Mouse (Mus musculus): ENCODE data around the gene Rab3gap1. TPM values are rescaled to one million over a fixed set of nuclear protein-coding genes. Genes with fewer than 3 reads are reported as not detected.
A peak's percentile ranks its signal among the peaks of the same experiment; 100 is the strongest.

Rab3gap1 gene
- total RNA-seq (2022) = 10 to 100 TPM; 21.4 to 25.3 (median 23.2) TPM

GRCm38 (mm10) chr1:127868300-127869261, at the start of gene Rab3gap1:
Gene Rab3gap1, plus strand, starts transcription at chr1:127868773.
- peak; percentile 82 to 83 for DNase-seq (ENCODE audit: low spot score in 2 of 2)

- DNase-seq (ENCODE audit: low spot score in 2 of 2) = no peak
Observed at GRCm38 (mm10) chr1:127827325-127827724, 41.2 kb upstream of the Rab3gap1 start.

- no peak for DNase-seq (ENCODE audit: low spot score in 2 of 2)
Observed at GRCm38 (mm10) chr1:127830215-127830921, 38.2 kb upstream of the Rab3gap1 start.

GRCm38 (mm10) chr1:127833714-127834113, 34.9 kb upstream of the Rab3gap1 start:
- no peak for DNase-seq (ENCODE audit: low spot score in 2 of 2)

- DNase-seq (ENCODE audit: low spot score in 2 of 2) = no peak
Observed at GRCm38 (mm10) chr1:127834202-127834601, 34.4 kb upstream of the Rab3gap1 start.

- DNase-seq (ENCODE audit: low spot score in 2 of 2) = no peak
Observed at GRCm38 (mm10) chr1:127836619-127837018, 32.0 kb upstream of the Rab3gap1 start.

GRCm38 (mm10) chr1:127838602-127839001, 30.0 kb upstream of the Rab3gap1 start:
- DNase-seq (ENCODE audit: low spot score in 2 of 2) = no peak

GRCm38 (mm10) chr1:127845472-127845871, 23.1 kb upstream of the Rab3gap1 start:
- no peak for DNase-seq (ENCODE audit: low spot score in 2 of 2)

GRCm38 (mm10) chr1:127850075-127850610, 18.4 kb upstream of the Rab3gap1 start:
- DNase-seq (ENCODE audit: low spot score in 2 of 2) = no peak

- peak; percentile 4 to 8 for DNase-seq (ENCODE audit: low spot score in 2 of 2)
Observed at GRCm38 (mm10) chr1:127854486-127855222, 13.9 kb upstream of the Rab3gap1 start, which contains the start of gene Map3k19. Gene Map3k19, minus strand, starts transcription at chr1:127855031.

- no peak for DNase-seq (ENCODE audit: low spot score in 2 of 2)
Observed at GRCm38 (mm10) chr1:127858945-127859648, 9.5 kb upstream of the Rab3gap1 start.

GRCm38 (mm10) chr1:127859799-127860400, 8.7 kb upstream of the Rab3gap1 start:
- DNase-seq (ENCODE audit: low spot score in 2 of 2) = no peak

- DNase-seq (ENCODE audit: low spot score in 2 of 2) = no peak
Observed at GRCm38 (mm10) chr1:127860492-127860891, 8.1 kb upstream of the Rab3gap1 start.

GRCm38 (mm10) chr1:127861900-127862299, 6.7 kb upstream of the Rab3gap1 start:
- DNase-seq (ENCODE audit: low spot score in 2 of 2) = no peak

GRCm38 (mm10) chr1:127863806-127864205, 4.8 kb upstream of the Rab3gap1 start:
- no peak for DNase-seq (ENCODE audit: low spot score in 2 of 2)

GRCm38 (mm10) chr1:127869276-127869675, 703 bp downstream of the Rab3gap1 start:
- no peak for DNase-seq (ENCODE audit: low spot score in 2 of 2)

GRCm38 (mm10) chr1:127899401-127899800, 30.8 kb downstream of the Rab3gap1 start:
- no peak for DNase-seq (ENCODE audit: low spot score in 2 of 2)

- no peak for DNase-seq (ENCODE audit: low spot score in 2 of 2)
Observed at GRCm38 (mm10) chr1:127904774-127905385, 36.3 kb downstream of the Rab3gap1 start.

GRCm38 (mm10) chr1:127913116-127913515, 44.5 kb downstream of the Rab3gap1 start:
- no peak for DNase-seq (ENCODE audit: low spot score in 2 of 2)

GRCm38 (mm10) chr1:127915316-127915715, 46.7 kb downstream of the Rab3gap1 start:
- no peak for DNase-seq (ENCODE audit: low spot score in 2 of 2)

Data from gastrocnemius, adult 8-10 months (tissue).